Mouse (Mus musculus) cerebellum, postnatal 4 days (tissue): ENCODE measurements around the gene Hnrnpa3.

Experiments used
- DNase-seq, 2 experiments: peaks; one replicate each; pipeline ENCODE4 v3.0.0; 2022; ENCODE audit warnings: low spot score in 2 of 2, mixed read lengths in 1 of 2

Hnrnpa3 gene

DNA sequence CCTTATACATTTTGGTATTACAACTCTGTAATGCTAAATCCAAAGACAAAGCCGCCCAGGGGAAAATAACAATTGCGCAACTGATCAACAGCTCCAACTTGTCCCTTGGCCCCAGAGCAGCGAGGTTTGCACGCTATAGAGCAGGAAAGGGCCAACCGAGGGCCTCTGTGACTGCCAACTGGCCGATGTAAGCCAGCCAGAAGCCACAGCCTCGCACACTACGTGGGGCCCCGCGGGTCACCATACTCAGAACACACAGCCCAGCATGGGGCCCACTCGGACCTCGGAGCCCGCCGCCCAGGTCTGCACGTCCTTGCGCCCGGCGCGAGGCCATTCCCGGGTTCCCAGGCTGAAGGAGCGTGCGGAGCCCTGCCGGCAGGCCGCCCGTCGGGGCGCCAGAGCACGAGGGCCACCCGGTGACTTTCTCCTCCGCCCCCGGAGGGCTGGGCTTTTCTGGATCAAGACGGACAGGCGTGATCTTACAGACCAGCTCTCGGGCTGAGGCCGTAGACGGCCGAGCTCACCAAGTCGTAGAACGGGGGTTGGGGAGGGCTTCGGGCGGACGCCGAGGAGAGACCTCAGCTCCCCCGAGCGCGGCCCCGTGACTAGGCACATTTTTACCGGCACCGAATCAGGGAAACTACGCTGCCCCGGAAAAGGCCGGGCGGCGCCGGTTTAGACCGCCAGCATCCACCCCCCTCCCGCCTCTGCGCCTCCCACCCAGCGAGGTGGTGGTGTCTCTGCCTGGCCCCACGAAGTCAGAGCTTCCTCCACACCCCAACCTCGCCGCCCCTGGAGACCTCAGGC lies 44.5 kb downstream of the Hnrnpa3 start:
- peak; percentile 60 to 82 for DNase-seq

DNA sequence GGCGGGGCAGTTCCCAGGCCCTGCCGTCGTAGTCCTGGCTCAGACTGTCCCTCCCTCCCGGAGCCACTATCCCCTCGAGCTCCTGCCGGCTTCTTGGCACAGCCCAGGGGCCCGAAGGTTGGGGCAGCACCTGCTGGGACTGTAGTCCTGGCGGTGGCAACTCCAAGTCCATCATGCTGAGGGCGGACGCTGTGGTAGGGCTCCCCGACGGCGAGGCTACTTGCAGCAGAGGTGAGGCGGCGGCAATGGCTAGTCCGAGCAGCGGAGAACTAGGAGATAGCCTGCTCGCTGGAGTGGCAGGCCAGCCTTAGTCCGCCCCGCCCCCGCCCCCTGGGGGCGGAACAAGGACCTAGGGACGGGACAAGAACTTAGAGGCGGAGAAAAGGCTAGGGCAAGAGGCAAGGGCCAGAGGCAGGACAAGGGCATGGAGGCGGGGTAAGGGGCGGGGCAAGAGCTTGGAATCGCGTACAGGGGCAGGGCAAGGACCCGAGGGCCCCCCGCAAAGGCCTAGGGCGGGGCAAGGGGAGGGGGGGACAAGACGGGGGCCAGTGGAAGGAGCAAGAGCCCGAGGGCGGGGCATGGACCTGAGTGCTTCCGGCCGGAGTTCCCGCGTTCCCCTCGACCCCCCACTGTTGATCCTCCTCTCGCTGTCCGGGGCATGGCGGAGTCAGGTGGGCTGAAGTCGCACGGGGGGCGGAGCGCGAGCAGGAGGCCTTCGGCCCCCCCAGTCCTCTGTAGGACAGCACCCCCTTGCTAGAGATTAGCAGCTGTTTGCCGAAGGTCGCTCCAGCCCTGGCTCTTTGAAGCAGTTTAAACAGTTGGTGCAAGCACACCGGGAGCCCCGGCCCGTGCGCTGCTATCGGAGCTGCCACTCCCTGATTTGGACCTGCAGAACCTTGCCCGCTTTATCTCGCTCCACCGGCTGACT lies 45.4 kb downstream of the Hnrnpa3 start, which contains the start of gene Nfe2l2:
Nfe2l2 (minus strand) TSS at position 408 of the 928 bp plus-strand sequence.
- peak; percentile 57 to 82 for DNase-seq

DNA sequence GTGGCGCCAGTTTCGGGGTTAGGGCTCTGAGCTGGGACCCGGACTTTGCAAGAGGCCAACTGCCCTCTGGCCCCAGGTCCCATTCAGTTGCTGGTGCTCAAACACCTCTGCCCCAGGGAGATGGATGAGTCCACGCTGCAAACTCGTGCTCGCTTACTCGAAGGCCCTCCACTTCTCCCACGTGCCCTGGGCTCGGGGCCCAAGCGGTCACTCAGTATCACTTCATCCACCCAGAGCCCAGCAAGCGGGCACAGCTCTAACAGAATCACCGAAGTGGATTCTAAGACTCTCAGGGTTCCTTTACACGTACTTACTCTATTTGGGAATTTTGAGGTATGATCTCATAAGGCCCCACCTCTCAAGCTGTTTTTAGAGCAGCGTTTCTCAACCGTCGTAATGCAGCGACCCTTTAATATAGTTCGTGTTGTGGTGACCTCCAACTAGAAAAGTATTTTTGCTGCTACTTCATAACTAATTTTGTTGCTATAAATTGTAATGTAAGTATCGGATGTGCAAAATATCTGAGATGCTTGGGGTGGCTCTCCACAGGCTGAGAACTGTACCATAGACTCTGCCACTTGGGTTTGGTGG lies 46.2 kb downstream of the Hnrnpa3 start:
- no peak for DNase-seq

DNA sequence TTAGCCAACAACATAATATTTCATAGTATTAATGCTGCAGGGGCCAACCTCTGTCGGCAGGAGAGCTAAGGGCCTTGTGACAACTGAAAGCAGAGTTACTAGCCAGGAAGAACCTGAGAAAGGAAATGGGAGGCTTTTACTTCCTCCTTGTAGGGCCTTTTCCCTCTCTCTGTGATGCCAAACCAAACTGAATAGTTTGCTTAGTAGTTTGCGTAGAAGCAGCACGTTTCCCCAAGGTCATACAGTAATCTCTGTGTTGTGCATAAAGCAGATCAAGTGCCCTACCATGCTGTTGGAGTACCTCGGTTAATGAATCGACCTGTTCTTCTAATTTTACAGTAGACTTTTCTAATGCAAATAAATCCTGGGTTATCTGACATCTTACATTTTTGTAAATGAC lies 47.4 kb downstream of the Hnrnpa3 start:
- DNase-seq, result no peak

DNA sequence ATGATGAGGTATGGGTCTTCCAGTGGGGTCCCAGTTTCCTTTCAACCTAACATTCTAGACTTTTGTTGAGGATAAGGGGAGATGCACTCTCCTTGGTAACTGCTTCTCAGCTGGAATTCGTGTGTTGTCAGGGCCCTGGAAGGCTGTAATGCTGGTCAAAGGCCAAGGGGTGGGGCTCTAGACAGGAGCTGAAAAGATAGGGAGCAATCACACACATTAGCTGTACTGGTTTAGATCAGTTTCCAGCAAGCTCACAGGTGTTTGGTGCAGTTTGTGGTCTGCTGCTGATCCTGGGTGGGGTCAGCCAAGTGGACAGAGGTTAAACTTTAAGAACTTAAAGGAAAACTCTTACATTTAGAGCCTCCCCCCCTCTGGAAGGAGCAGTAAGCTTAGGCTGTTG lies 48.4 kb downstream of the Hnrnpa3 start:
- no peak for DNase-seq

DNA sequence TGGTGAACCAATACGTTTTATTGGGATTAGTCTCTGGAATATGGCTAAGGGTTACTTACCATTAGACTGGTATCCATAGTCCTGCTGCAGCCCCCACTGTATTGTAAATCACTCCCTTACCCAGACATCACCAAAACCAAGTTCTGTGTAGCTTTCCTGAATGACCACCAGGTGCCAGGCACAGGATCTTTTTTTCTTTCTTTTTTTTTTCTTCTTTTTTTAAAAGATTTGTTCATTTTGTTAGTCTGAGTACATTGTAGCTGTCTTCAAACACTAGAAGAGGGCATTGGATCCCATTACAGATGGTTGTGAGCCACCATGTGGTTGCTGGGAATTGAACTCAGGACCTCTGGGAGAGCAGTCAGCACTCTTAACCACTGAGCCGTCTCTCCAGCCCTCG lies 54.0 kb downstream of the Hnrnpa3 start:
- DNase-seq, result no peak

DNA sequence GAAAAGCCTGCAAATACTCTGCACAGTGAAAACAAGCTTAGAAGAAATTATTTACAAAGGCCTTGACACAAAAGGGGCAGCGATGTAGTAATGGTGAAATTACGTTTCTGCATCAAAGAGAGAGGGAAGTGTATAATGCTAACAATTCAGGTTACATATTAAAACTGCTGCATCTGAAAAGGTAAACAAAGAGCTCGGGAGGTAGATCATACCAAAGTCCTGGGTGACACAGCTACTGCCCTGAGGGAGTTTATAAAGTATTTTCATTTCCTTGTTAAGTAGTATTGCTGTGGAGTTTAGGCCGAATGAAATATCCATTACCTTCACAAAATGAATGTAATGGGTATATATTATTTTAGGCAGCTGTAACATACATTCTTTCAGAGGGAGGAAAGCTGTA lies 55.7 kb downstream of the Hnrnpa3 start:
- no peak for DNase-seq

DNA sequence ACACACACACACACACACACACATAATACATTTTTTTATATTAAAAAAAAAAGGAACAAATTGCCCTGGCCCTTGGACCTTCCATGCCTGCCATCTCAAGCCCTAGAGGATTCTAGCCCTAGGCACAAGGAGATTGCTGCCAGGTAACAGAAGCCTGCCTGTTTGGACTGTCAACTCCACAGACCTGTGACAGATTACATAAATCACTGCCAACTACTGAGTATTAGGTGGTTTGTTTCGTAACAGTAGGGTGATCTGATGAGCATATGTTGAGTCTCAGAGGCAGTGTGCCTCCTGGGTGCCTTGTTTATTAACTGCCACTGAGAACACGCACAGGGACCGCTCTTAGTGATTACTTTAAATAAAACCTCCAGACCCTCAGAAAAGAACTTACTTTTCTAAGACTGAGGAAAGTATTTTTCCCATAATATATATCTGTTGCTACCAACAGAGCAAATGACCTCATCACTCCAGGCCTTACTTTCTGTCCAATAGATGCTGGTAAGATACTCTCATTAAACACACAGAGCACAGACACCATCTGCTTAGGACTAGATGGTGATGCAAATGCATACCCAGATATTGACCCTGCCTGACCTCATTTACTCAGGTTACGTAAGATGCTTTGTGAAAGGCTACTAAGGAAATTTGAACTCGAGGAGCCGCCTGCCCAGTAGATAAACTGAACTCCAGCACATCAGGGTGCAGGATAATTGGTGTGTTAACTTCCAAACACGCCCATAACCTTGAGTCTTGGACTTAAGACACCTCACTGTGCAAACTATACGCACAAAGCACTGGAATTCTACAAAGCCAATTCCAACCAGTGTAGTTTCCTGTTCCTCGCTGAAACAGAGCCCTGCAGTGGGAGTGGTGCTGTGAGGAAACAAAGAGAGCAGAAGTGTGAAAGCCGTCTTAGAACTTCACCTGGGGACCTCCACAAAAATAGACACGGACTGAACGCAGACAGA lies 57.3 kb downstream of the Hnrnpa3 start:
- no peak for DNase-seq
